Mouse (Mus musculus) spleen, adult 2 months (tissue): ENCODE data around the gene Donson. TPM values are rescaled to one million over a fixed set of nuclear protein-coding genes. Genes with fewer than 3 reads are reported as not detected.

Source experiments
- DNase-seq, 2 experiments: peaks; one replicate each; pipeline versions ENCODE4 v3.0.0 to v3.0.0-alpha.2; 2012 to 2021; ENCODE audit warnings: low spot score in 2 of 2, low read depth in 1 of 2
- H3K27ac ChIP-seq: fragments of 200-500 bp; 2 replicates; pipeline ENCODE4 v1.5.1; 2012; ENCODE audit warnings: low read length, inconsistent platforms; ENCODE audit not compliant: insufficient read depth
- H3K27me3 ChIP-seq: fragments of 200-500 bp; 2 replicates; pipeline ENCODE4 v1.6.1; 2012; ENCODE audit warnings: mild to moderate bottlenecking, moderate library complexity, low read length, inconsistent platforms; ENCODE audit not compliant: control insufficient read depth, insufficient read depth
- H3K36me3 ChIP-seq: fragments of 200-500 bp; 2 replicates; pipeline ENCODE4 v1.6.1; 2012; ENCODE audit warnings: mild to moderate bottlenecking, low read length, inconsistent platforms; ENCODE audit not compliant: control insufficient read depth, insufficient read depth
- H3K4me1 ChIP-seq: fragments of 200-500 bp; 2 replicates; pipeline ENCODE4 v1.6.1; 2011; ENCODE audit warnings: inconsistent platforms; ENCODE audit not compliant: control insufficient read depth, insufficient read depth, insufficient read length
- H3K4me3 ChIP-seq: fragments of 200-500 bp; 2 replicates; pipeline ENCODE4 v1.5.1; 2011; ENCODE audit warnings: mild to moderate bottlenecking, inconsistent platforms; ENCODE audit not compliant: insufficient read depth, insufficient read length; ENCODE audit errors: extremely low read depth
- CTCF ChIP-seq: fragments of 200-500 bp; IDR thresholded peaks from 2 replicates; pipeline ENCODE4 v1.5.1; 2011; ENCODE audit warnings: mild to moderate bottlenecking, inconsistent platforms; ENCODE audit not compliant: insufficient read depth, insufficient read length, insufficient replicate concordance; ENCODE audit errors: extremely low read depth
- POLR2A ChIP-seq: fragments of 200-500 bp; IDR thresholded peaks from 2 replicates; pipeline ENCODE4 v1.6.1; 2011; ENCODE audit warnings: low read depth, low read length, inconsistent platforms
- WGBS: fragments of 180-500 bp; shearing (Covaris S2); methylation state at CpG from one replicate; pipeline ENCODE4 v1.1.7; 2018; 5-methylcytosine and 5-hydroxymethylcytosine counted together
- polyA plus RNA-seq: library from polyadenylated mRNA; depleted of rRNA; stranded (reverse); fragments of >200 nt; gene quantifications from 2 replicates; pipeline ENCODE4 v1.2.3, GENCODE M21; 2012

The Donson gene
- polyA plus RNA-seq, 1 experiment, result 13.1 TPM

GRCm38 (mm10) chr16:91710241-91710640 lies 21.7 kb upstream of the Donson start:
- Histone ChIP-seq H3K4me1 (no peaks in the 10 kb centered on the region), H3K36me3 (peaks cover 16% of the 10 kb centered on the region), H3K27ac (no peak overlapping the region), H3K27me3 (no peaks in the 10 kb centered on the region), H3K4me3 (no peak overlapping the region)
- no peak for TF ChIP-seq CTCF
- TF ChIP-seq POLR2A, result no peak
- WGBS, result 93% methylated on average over 7 of the region's 7 CpGs
- no peak for DNase-seq

GRCm38 (mm10) chr16:91704603-91705340 lies 16.2 kb upstream of the Donson start:
- WGBS, result 91% methylated on average over 14 of the region's 14 CpGs
- no peak for DNase-seq
- Histone ChIP-seq H3K36me3 (peaks cover 12% of the 10 kb centered on the region), H3K4me1 (no peaks in the 10 kb centered on the region), H3K27me3 (no peaks in the 10 kb centered on the region), H3K27ac (no peak overlapping the region), H3K4me3 (no peak overlapping the region)
- TF ChIP-seq CTCF (no peak), POLR2A (no peak)

GRCm38 (mm10) chr16:91702771-91703188 lies 14.2 kb upstream of the Donson start:
- Histone ChIP-seq H3K4me1 (no peaks in the 10 kb centered on the region), H3K36me3 (peaks cover 12% of the 10 kb centered on the region), H3K27me3 (no peaks in the 10 kb centered on the region), H3K27ac (no peak overlapping the region), H3K4me3 (no peak overlapping the region)
- TF ChIP-seq POLR2A, result no peak
- no peak for TF ChIP-seq CTCF
- no peak for DNase-seq
- WGBS, result 79% methylated on average over 3 of the region's 3 CpGs

- H3K27me3 ChIP-seq, result no peaks in the 10 kb centered on the region
- peaks cover 11% of the 10 kb centered on the region for H3K36me3 ChIP-seq
- no peak overlapping the region for H3K27ac ChIP-seq
- WGBS, result 93% methylated on average over 13 of the region's 13 CpGs
- TF ChIP-seq POLR2A (no peak), CTCF (no peak)
- H3K4me1 ChIP-seq, result no peaks in the 10 kb centered on the region
- no peak overlapping the region for H3K4me3 ChIP-seq
- no peak for DNase-seq
These were observed 13.3 kb upstream of the Donson start for GRCm38 (mm10) chr16:91701908-91702307.

GRCm38 (mm10) chr16:91698995-91699394 lies 10.4 kb upstream of the Donson start:
- Histone ChIP-seq H3K27ac (no peak overlapping the region), H3K4me3 (no peak overlapping the region), H3K4me1 (no peaks in the 10 kb centered on the region), H3K36me3 (peaks cover 5% of the 10 kb centered on the region), H3K27me3 (no peaks in the 10 kb centered on the region)
- 80% methylated on average over 1 of the region's 1 CpGs for WGBS
- DNase-seq, result no peak
- TF ChIP-seq CTCF (no peak), POLR2A (no peak)

- Histone ChIP-seq H3K36me3 (peaks cover 3% of the 10 kb centered on the region), H3K4me3 (no peak overlapping the region)
- TF ChIP-seq CTCF (no peak), POLR2A (no peak)
These were observed 6.7 kb upstream of the Donson start for GRCm38 (mm10) chr16:91695108-91695755.

More at GRCm38 (mm10) chr16:91695108-91695755, 6.7 kb upstream of the Donson start:
- no peaks in the 10 kb centered on the region for H3K4me1 ChIP-seq
- no peak overlapping the region for H3K27ac ChIP-seq
- 54% methylated on average over 8 of the region's 8 CpGs for WGBS
- no peaks in the 10 kb centered on the region for H3K27me3 ChIP-seq
- DNase-seq, result no peak
